ENCODE assay signal across 8 mouse cellular contexts in the genomic region with DNA sequence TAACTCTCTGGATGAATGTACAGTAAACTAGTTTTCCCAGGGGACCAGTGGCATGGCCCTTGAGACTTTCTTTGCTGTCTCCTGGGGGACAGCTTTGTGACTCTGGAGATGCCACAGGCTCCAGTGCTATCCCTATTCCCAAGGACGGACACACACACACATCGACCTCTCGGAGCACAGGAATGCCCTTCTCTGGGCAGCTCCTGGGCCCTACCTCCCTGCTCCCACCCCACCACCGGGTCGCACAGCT. TPM values are rescaled to one million over a fixed set of nuclear protein-coding genes. Genes with fewer than 3 reads are reported as not detected.
A peak's percentile ranks its signal among the peaks of the same experiment; 100 is the strongest.
DNase-seq lines count a peak whose midpoint lies in the region; ATAC-seq and TF ChIP-seq lines count a peak whose summit lies in the region.

No protein-coding gene starts in this region.

- H3K9ac ChIP-seq in heart, adult 2 months (ENCODE audit: low read depth, low read length) = peak overlapping the region; percentile 96
- H3K9ac ChIP-seq in ES-Bruce4 (ENCODE audit: low read depth, poor library complexity, severe bottlenecking) = peak overlapping the region; percentile 62; the same call in 1 of the 2 replicates
- H3K9ac ChIP-seq in forebrain, embryonic 16.5 days (replicated peaks; ENCODE audit: low read depth, low read length) = peak overlapping the region; percentile 93
- peak overlapping the region; percentile 32; the same call in 1 of the 2 replicates for H3K9ac ChIP-seq in liver, embryonic 14.5 days (replicated peaks)

- intact Hi-C loops in heart, adult 2 months (cut with DNase I) = loop anchor here (5.0 kb wide), 1 partner anchor 96 kb away; the partner anchor contains the start of gene Ing3
- intact Hi-C loops in heart, postnatal 14 days (cut with DNase I) = loop anchor here (1.0 to 10.0 kb wide), 4 partner anchors 53 to 504 kb away; partner anchors contain the start of genes Fam3c and Ing3

- H3K9me3 ChIP-seq in ES-Bruce4 (replicated peaks; ENCODE audit: control insufficient read depth, insufficient read depth, low read length, poor library complexity, severe bottlenecking) = peaks cover 3% of the 10 kb centered on the region; the same call in 1 of the 2 replicates
- no peaks in the 10 kb centered on the region for H3K9me3 ChIP-seq in forebrain, embryonic 16.5 days (ENCODE audit: control insufficient read depth, low read length)
- no peaks in the 10 kb centered on the region for H3K9me3 ChIP-seq in liver, embryonic 14.5 days (ENCODE audit: control insufficient read depth, low read length)

- no peaks in the 10 kb centered on the region; the same call in 1 of the 2 replicates for H3K36me3 ChIP-seq in heart, adult 2 months (ENCODE audit: control insufficient read depth, insufficient read depth, low read length)
- no peaks in the 10 kb centered on the region for H3K36me3 ChIP-seq in ES-Bruce4 (ENCODE audit: control insufficient read depth, insufficient read depth, low read length, poor library complexity, severe bottlenecking)
- H3K36me3 ChIP-seq in forebrain, embryonic 16.5 days (ENCODE audit: control insufficient read depth, insufficient read depth) = no peaks in the 10 kb centered on the region
- H3K36me3 ChIP-seq in liver, embryonic 14.5 days (replicated peaks; ENCODE audit: control insufficient read depth, insufficient read depth, low read depth) = no peaks in the 10 kb centered on the region

- H3K4me2 ChIP-seq in forebrain, embryonic 16.5 days (ENCODE audit: low read length) = peak overlapping the region; percentile 74
- H3K4me2 ChIP-seq in liver, embryonic 14.5 days (ENCODE audit: low read depth) = peak overlapping the region; percentile 73

- TF ChIP-seq POLR2A in heart, adult 2 months (IDR thresholded peaks at IDR 0.05; ENCODE audit: insufficient read depth, low read depth, low read length) = no peak
- no peak for TF ChIP-seq POLR2A in ES-Bruce4 (IDR thresholded peaks at IDR 0.05; ENCODE audit: insufficient read depth, low read length)

- TF ChIP-seq EP300 in heart, adult 2 months (IDR thresholded peaks at IDR 0.05; ENCODE audit: insufficient read depth, low read depth, low read length) = no peak
- TF ChIP-seq EP300 in ES-Bruce4 (IDR thresholded peaks at IDR 0.05; ENCODE audit: insufficient read depth, low read depth, low read length) = no peak
- TF ChIP-seq EP300 in liver, embryonic 14.5 days (IDR thresholded peaks at IDR 0.05; ENCODE audit: low read depth) = no peak

- H3K27ac ChIP-seq in heart, adult 2 months = peak overlapping the region; percentile 91
- H3K27ac ChIP-seq in ES-Bruce4 (ENCODE audit: insufficient read depth, low read length) = no peak overlapping the region
- peak overlapping the region; percentile 80; the same call in 1 of the 2 replicates for H3K27ac ChIP-seq in forebrain, embryonic 16.5 days (ENCODE audit: low read length)
- H3K27ac ChIP-seq in liver, embryonic 14.5 days = no peak overlapping the region

- H3K4me3 ChIP-seq in heart, adult 2 months = peak overlapping the region; percentile 88
- H3K4me3 ChIP-seq in ES-Bruce4 (ENCODE audit: low read depth, low read length) = peak overlapping the region; percentile 92
- peak overlapping the region; percentile 89 for H3K4me3 ChIP-seq in forebrain, embryonic 16.5 days (replicated peaks; ENCODE audit: low read length)
- peak overlapping the region; percentile 50 to 66 for H3K4me3 ChIP-seq in liver, embryonic 14.5 days (ENCODE audit: insufficient read depth in 1 of 2, low read depth in 2 of 2, low read length in 2 of 2)

- no peak for ATAC-seq in forebrain, embryonic 16.5 days
- peak; percentile 66 for ATAC-seq in liver, embryonic 14.5 days (ENCODE audit: insufficient read depth)

- DNase-seq in heart, adult 2 months = no peak
- no peak for DNase-seq in heart, postnatal 14 days
- no peak for DNase-seq in liver, embryonic 14.5 days (ENCODE audit: low read depth in 3 of 3, low spot score in 3 of 3)
- no peak for DNase-seq in thymus, postnatal 0 days (ENCODE audit: low spot score)
- no peak for DNase-seq in ovary, adult 18-20 months (ENCODE audit: low spot score)
- DNase-seq in thymus, postnatal 14 days = no peak

- under 1% methylated on average over 5 of the region's 5 CpGs for WGBS in heart, adult 2 months
- WGBS in forebrain, embryonic 16.5 days = under 1% methylated on average over 5 of the region's 5 CpGs
- 0% methylated on average over 5 of the region's 5 CpGs for WGBS in liver, embryonic 14.5 days (ENCODE audit: insufficient replicate concordance)

- H3K4me1 ChIP-seq in heart, adult 2 months (ENCODE audit: control insufficient read depth, insufficient read depth, low read length) = peaks cover 5% of the 10 kb centered on the region; the same call in 1 of the 2 replicates
- no peaks in the 10 kb centered on the region for H3K4me1 ChIP-seq in ES-Bruce4 (ENCODE audit: control insufficient read depth, insufficient read depth, low read length)
- H3K4me1 ChIP-seq in forebrain, embryonic 16.5 days (replicated peaks; ENCODE audit: control insufficient read depth, insufficient read depth, low read length) = peaks cover 11% of the 10 kb centered on the region
- H3K4me1 ChIP-seq in liver, embryonic 14.5 days (replicated peaks; ENCODE audit: control insufficient read depth in 2 of 2, insufficient read depth in 2 of 2, low read length in 1 of 2) = peaks cover 0 to 3% of the 10 kb centered on the region in 2 experiments; a peak in 3 of 4 replicates

- no peak for TF ChIP-seq CTCF in heart, adult 2 months (IDR thresholded peaks at IDR 0.05)
- no peak for TF ChIP-seq CTCF in ES-Bruce4 (IDR thresholded peaks at IDR 0.05; ENCODE audit: low read depth, low read length)
- no peak for TF ChIP-seq CTCF in liver, embryonic 14.5 days (IDR thresholded peaks at IDR 0.05; ENCODE audit: low read depth)

- H3K27me3 ChIP-seq in heart, adult 2 months (ENCODE audit: control insufficient read depth, insufficient read depth, low read length) = no peaks in the 10 kb centered on the region
- no peaks in the 10 kb centered on the region; the same call in 1 of the 2 replicates for H3K27me3 ChIP-seq in ES-Bruce4 (ENCODE audit: control insufficient read depth, insufficient read depth, low read length, poor library complexity, severe bottlenecking)
- peaks cover 3% of the 10 kb centered on the region; the same call in 1 of the 2 replicates for H3K27me3 ChIP-seq in forebrain, embryonic 16.5 days (replicated peaks; ENCODE audit: control insufficient read depth, insufficient read depth, low read length)
- peaks cover 3% of the 10 kb centered on the region for H3K27me3 ChIP-seq in liver, embryonic 14.5 days (ENCODE audit: control insufficient read depth, insufficient read depth, low read length)

- H3K79me2 ChIP-seq in heart, adult 2 months (replicated peaks; ENCODE audit: control insufficient read depth, insufficient read depth, low read length) = no peaks in the 10 kb centered on the region; the same call in 1 of the 2 replicates

RNA-seq across cellular contexts. Expression of gene Tspan12, which starts 1.0 kb away (rescaled TPM):
- 10 to 100 TPM; 65.3 to 79.0 TPM for total RNA-seq in heart, adult 2 months (2021)
- 18.6 and 38.2 TPM in 2 replicates for polyA plus RNA-seq in heart, adult 2 months (2012; rRNA removed)
- total RNA-seq in heart, postnatal 14 days (2021) = 10 to 100 TPM; 83.0 to 85.3 TPM
- polyA plus RNA-seq in ES-Bruce4 (2011; ENCODE audit: insufficient read depth, insufficient read length, low read depth, missing spikeins) = 2.2 and 2.4 TPM in 2 replicates
- polyA plus RNA-seq in forebrain, embryonic 16.5 days (2015; fragmentation: Nextera tagmentation; extraction: Ambion mirVana) = 51.7 and 63.0 TPM in 2 replicates
- 2.8 and 4.3 TPM in 2 replicates for polyA plus RNA-seq in liver, embryonic 14.5 days (2012; rRNA removed)
- polyA plus RNA-seq in liver, embryonic 14.5 days (2014; fragmentation: Nextera tagmentation; extraction: Ambion mirVana) = 18.3 and 18.9 TPM in 2 replicates
- polyA plus RNA-seq in thymus, postnatal 0 days (2015; fragmentation: Nextera tagmentation; extraction: Ambion mirVana) = 10.4 and 11.4 TPM in 2 replicates

Comparison
In these comparisons a context has a peak if more than half of its experiments do, and no peak if none do; other contexts are left out.
1. H3K27ac ChIP-seq: peak in heart, adult 2 months (single experiment) and forebrain, embryonic 16.5 days (single experiment); none in ES-Bruce4 (single experiment) and liver, embryonic 14.5 days (single experiment).
2. H3K9ac ChIP-seq: peak in every context shown above with its lines; median percentile 96 in heart, adult 2 months; 93 in forebrain, embryonic 16.5 days; 62 in ES-Bruce4; 32 in liver, embryonic 14.5 days.
3. Peak in every context shown above with its lines, with median percentiles within 50 percentile points of each other: H3K4me3 ChIP-seq.